Mouse (Mus musculus): Measurements from ENCODE around the gene Dnttip2. TPM values are rescaled to one million over a fixed set of nuclear protein-coding genes. Genes with fewer than 3 reads are reported as not detected.
"Not testable (repeated sequence)": the region's sequence is repeated elsewhere in the genome, so short reads cannot be mapped to it uniquely, and the experiment has no call there.

Gene Dnttip2
- 12.2 and 24.0 TPM in 2 replicates for polyA plus RNA-seq (2012; rRNA removed)
- 36.5 and 37.0 TPM in 2 replicates for polyA plus RNA-seq (2014; fragmentation: Nextera tagmentation; extraction: Ambion mirVana)

DNA sequence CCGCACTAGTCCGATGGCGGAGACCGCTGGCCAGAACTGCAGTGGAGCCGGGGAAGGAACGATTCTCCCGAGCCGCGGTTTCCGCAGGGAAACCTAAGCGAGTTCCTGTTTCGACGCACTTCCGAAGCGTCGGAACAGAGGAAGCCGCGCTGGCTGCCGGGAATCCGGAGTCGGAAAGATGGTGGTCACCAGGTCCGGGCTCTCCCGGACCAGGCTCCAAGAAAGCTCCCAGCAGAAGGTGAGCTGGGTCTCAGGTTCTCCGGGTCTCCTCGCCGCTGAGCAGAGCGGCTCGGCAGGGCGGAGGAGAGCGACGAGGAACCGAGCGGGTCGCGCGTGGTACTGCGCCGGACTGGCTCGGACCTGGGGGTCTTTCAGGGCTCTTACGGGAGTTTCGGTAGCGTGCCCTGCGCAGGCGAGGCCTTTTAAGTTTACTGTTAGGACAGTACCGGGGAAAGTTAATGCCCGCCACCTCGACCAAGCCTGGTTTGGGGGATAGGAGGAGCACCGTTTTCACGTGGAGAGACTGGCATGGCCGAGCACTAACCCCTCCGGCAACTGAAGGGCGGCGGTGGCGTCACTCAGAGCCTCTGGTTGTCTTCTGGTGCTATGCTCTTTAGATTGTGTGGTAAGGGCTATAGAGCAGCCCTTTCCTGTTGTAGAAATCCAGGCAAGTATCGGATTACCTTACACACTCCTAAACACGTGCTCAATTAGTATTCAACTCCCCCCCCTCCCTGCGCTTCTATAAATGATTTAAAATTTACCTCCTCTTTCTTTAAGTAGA is at the start of gene Dnttip2:
Dnttip2 (plus strand) TSS at position 148 of the 784 bp plus-strand sequence.
- Histone ChIP-seq H3K4me3 (ENCODE audit: insufficient read depth in 1 of 2, low read depth in 2 of 2, low read length in 2 of 2) (peak within 1 kb of the TSS; percentile 70 to 99), H3K4me2 (ENCODE audit: low read depth) (peak within 1 kb of the TSS; percentile 75), H3K27ac (peak within 1 kb of the TSS; percentile 7), H3K36me3 (replicated peaks; ENCODE audit: control insufficient read depth, insufficient read depth, low read depth) (peaks cover 45% of the 10 kb centered on the region), H3K9me3 (ENCODE audit: control insufficient read depth, low read length) (no peaks in the 10 kb centered on the region), H3K4me1 (replicated peaks; ENCODE audit: control insufficient read depth in 2 of 2, insufficient read depth in 2 of 2, low read length in 1 of 2) (peaks cover 18 to 25% of the 10 kb centered on the region in 2 experiments), H3K27me3 (ENCODE audit: control insufficient read depth, insufficient read depth, low read length) (no peaks in the 10 kb centered on the region), H3K9ac (replicated peaks) (peak within 1 kb of the TSS; percentile 97)
- ATAC-seq (ENCODE audit: insufficient read depth): peak; percentile 90
- no peak for TF ChIP-seq EP300 (IDR thresholded peaks at IDR 0.05; ENCODE audit: low read depth)
- TF ChIP-seq CTCF (IDR thresholded peaks at IDR 0.05; ENCODE audit: low read depth): no peak
- peak; percentile 86 to 90 (median 89) for DNase-seq (ENCODE audit: low read depth in 3 of 3, low spot score in 3 of 3)
- WGBS (ENCODE audit: insufficient replicate concordance): under 1% methylated on average over 57 of the region's 57 CpGs

DNA sequence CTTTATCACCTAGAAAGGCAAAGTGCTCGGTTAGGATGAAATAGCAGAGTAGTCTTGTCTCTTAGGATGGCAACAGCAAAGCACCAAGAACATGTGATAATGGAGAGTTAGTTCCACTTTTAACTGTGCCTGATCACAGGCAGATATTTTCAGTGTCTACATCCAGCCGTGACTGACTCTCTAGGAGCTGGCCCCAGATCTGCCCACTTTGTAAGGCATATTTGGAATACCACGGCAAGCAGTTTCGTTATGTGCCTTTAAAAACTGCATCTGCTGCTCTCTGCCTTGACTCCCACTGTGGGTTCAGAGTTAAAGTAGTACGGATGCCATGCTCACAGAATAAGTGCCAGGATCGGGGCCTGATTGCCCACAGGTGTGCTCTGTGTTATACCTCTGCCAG is 47.2 kb upstream of the Dnttip2 start:
- H3K9ac ChIP-seq (replicated peaks); DNase-seq (ENCODE audit: low read depth in 3 of 3, low spot score in 3 of 3): not testable (repeated sequence)
- WGBS (ENCODE audit: insufficient replicate concordance): 56% methylated on average over 6 of the region's 6 CpGs

DNA sequence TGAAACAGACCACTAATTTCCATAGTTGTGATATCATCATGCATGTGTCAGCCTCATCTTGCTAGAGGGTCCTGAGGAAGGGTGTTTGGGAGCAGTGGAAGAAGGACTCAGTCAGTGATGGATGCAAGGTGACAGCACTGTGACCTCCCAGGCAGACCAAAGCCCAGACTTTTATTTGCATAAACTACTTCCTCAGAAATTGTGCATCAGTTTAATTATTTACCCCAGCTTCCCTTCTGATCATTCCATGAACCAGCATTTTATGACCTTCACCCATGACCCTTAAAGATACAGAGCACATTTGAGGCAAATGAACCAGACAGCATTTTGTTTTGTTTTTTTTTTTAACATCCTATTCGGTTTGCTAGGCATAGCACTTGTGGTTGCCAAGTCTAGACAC is 38.4 kb upstream of the Dnttip2 start:
- Histone ChIP-seq H3K27ac (no peak overlapping the region), H3K4me2 (ENCODE audit: low read depth) (no peak overlapping the region), H3K4me1 (replicated peaks; ENCODE audit: control insufficient read depth in 2 of 2, insufficient read depth in 2 of 2, low read length in 1 of 2) (peaks cover 0 to 2% of the 10 kb centered on the region in 2 experiments; a peak in 2 of 4 replicates), H3K4me3 (ENCODE audit: insufficient read depth in 1 of 2, low read depth in 2 of 2, low read length in 2 of 2) (no peak overlapping the region), H3K27me3 (ENCODE audit: control insufficient read depth, insufficient read depth, low read length) (no peaks in the 10 kb centered on the region), H3K9ac (replicated peaks) (no peak overlapping the region), H3K36me3 (replicated peaks; ENCODE audit: control insufficient read depth, insufficient read depth, low read depth) (no peaks in the 10 kb centered on the region), H3K9me3 (ENCODE audit: control insufficient read depth, low read length) (no peaks in the 10 kb centered on the region)
- 35% methylated on average over 1 of the region's 1 CpGs for WGBS (ENCODE audit: insufficient replicate concordance)
- no peak for TF ChIP-seq EP300 (IDR thresholded peaks at IDR 0.05; ENCODE audit: low read depth)
- TF ChIP-seq CTCF (IDR thresholded peaks at IDR 0.05; ENCODE audit: low read depth): no peak
- DNase-seq (ENCODE audit: low read depth in 3 of 3, low spot score in 3 of 3): no peak
- no peak for ATAC-seq (ENCODE audit: insufficient read depth)

More for the DNA sequence above, 47.2 kb upstream of the Dnttip2 start:
- H3K36me3 ChIP-seq (replicated peaks; ENCODE audit: control insufficient read depth, insufficient read depth, low read depth); H3K4me1 ChIP-seq (replicated peaks; ENCODE audit: control insufficient read depth in 2 of 2, insufficient read depth in 2 of 2, low read length in 1 of 2); H3K27ac ChIP-seq; H3K9me3 ChIP-seq (ENCODE audit: control insufficient read depth, low read length); H3K4me2 ChIP-seq (ENCODE audit: low read depth); H3K27me3 ChIP-seq (ENCODE audit: control insufficient read depth, insufficient read depth, low read length); H3K4me3 ChIP-seq (ENCODE audit: insufficient read depth in 1 of 2, low read depth in 2 of 2, low read length in 2 of 2); ATAC-seq (ENCODE audit: insufficient read depth): not testable (repeated sequence)

DNA sequence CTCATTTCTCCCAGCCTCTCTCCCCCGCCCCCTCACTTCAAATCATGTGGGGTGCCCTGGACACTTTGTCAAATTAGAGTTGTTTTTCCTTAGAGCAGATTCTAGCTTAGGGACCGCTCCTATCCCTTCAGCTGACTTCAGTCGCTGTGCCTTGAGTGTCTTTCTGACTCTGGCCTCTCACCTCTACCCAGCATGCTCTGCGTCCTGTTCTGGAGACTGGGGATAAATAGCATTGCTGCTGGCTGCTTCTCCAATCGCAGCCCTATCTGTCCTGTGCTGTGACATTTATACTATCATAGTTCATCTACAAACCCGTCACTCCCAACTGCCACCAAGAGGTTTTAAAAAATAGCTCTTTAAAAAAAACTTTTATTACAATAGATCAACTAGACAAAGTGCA is 31.3 kb upstream of the Dnttip2 start:
- DNase-seq (ENCODE audit: low read depth in 3 of 3, low spot score in 3 of 3): peak; percentile 66 to 71 (median 70)
- Histone ChIP-seq H3K4me2 (ENCODE audit: low read depth) (peak overlapping the region; percentile 56), H3K9me3 (ENCODE audit: control insufficient read depth, low read length) (no peaks in the 10 kb centered on the region), H3K27ac (peak overlapping the region; percentile 54), H3K27me3 (ENCODE audit: control insufficient read depth, insufficient read depth, low read length) (no peaks in the 10 kb centered on the region), H3K36me3 (replicated peaks; ENCODE audit: control insufficient read depth, insufficient read depth, low read depth) (peaks cover 3% of the 10 kb centered on the region), H3K4me3 (ENCODE audit: insufficient read depth in 1 of 2, low read depth in 2 of 2, low read length in 2 of 2) (no peak overlapping the region), H3K9ac (replicated peaks) (peak overlapping the region; percentile 15; the same call in 1 of the 2 replicates), H3K4me1 (replicated peaks; ENCODE audit: control insufficient read depth in 2 of 2, insufficient read depth in 2 of 2, low read length in 1 of 2) (peaks cover 23 to 26% of the 10 kb centered on the region in 2 experiments)
- TF ChIP-seq CTCF (IDR thresholded peaks at IDR 0.05; ENCODE audit: low read depth): no peak; the same call in 1 of the 2 replicates
- TF ChIP-seq EP300 (IDR thresholded peaks at IDR 0.05; ENCODE audit: low read depth): peak; percentile 38; the same call in 1 of the 2 replicates
- 17% methylated on average over 6 of the region's 6 CpGs for WGBS (ENCODE audit: insufficient replicate concordance)
- ATAC-seq (ENCODE audit: insufficient read depth): peak; percentile 5; the same call in 1 of the 2 replicates

DNA sequence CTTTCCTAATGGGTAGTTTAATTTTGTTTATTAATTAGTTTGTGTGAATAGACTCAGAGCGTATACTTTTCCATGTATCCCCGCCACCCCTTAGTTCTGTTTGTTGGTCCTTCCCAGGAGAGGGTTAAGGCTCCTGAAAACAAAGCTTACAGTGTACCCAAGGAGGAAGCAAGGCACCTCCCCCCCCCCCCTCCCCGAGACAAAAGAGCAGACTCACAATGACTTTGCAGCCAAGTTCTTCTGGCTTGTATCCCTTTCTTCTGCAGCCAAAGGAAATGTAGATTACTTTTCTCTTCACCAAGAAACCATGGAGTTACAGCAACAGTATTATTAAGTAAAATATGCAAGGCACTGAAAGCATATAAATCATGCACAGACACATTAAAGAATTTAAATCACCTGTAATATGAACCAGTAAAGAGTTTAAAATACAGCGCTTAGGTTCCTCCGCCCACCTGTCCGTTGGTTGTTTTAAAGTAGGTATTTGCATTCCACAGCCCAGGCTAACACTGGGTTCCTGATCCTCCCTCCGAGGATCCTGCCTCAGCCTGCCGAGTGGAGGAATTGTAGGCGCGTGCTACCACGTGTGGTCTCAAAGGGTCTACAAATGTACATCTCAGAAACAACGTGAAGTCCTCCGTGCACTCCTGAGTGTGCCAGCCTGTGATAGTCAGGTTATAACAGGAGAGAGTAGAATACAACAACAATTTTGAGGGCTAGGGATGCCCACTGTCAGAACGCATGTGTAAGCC is 30.6 kb upstream of the Dnttip2 start:
- no peaks in the 10 kb centered on the region for H3K9me3 ChIP-seq (ENCODE audit: control insufficient read depth, low read length)
- peak in 2 of 3 experiments; percentile 52 to 59 for DNase-seq (ENCODE audit: low read depth in 3 of 3, low spot score in 3 of 3)
- peak overlapping the region; percentile 56 for H3K4me2 ChIP-seq (ENCODE audit: low read depth)
- H3K27ac ChIP-seq: peak overlapping the region; percentile 54
- peak overlapping the region; percentile 3 for H3K9ac ChIP-seq (replicated peaks)
- peaks cover 3% of the 10 kb centered on the region for H3K36me3 ChIP-seq (replicated peaks; ENCODE audit: control insufficient read depth, insufficient read depth, low read depth)
- H3K4me1 ChIP-seq (replicated peaks; ENCODE audit: control insufficient read depth in 2 of 2, insufficient read depth in 2 of 2, low read length in 1 of 2): peaks cover 25 to 28% of the 10 kb centered on the region in 2 experiments
- no peak for ATAC-seq (ENCODE audit: insufficient read depth)
- H3K4me3 ChIP-seq (ENCODE audit: insufficient read depth in 1 of 2, low read depth in 2 of 2, low read length in 2 of 2): no peak overlapping the region
- WGBS (ENCODE audit: insufficient replicate concordance): 38% methylated on average over 14 of the region's 14 CpGs
- TF ChIP-seq EP300 (IDR thresholded peaks at IDR 0.05; ENCODE audit: low read depth) (peak; percentile 30; the same call in 1 of the 2 replicates), CTCF (IDR thresholded peaks at IDR 0.05; ENCODE audit: low read depth) (no peak)
- H3K27me3 ChIP-seq (ENCODE audit: control insufficient read depth, insufficient read depth, low read length): no peaks in the 10 kb centered on the region
